Mouse (Mus musculus): ENCODE results near the gene Fbxl21.

Gene Fbxl21

GRCm38 (mm10) chr13:56535570-56535969 lies 13.3 kb downstream of the Fbxl21 start:
- DNase-seq, result no peak

DNA sequence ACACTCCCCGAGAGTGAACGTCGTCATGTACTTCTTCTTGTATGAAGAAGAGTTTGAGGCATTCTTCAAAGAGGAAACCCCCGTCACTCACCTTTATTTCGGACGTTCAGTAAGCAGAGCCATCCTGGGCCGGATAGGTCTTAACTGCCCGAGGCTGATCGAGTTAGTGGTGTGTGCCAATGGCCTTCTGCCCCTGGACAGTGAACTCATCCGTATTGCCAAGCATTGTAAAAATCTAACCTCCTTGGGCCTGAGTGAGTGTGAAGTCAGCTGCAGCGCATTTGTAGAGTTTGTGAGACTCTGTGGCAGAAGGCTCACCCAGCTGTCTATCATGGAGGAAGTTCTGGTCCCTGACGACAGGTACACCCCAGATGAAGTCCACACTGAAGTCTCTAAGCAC lies 14.8 kb downstream of the Fbxl21 start:
- DNase-seq, result no peak

GRCm38 (mm10) chr13:56539846-56540245 lies 17.6 kb downstream of the Fbxl21 start:
- peak; percentile 22 to 69 for DNase-seq

GRCm38 (mm10) chr13:56543805-56544204 lies 21.5 kb downstream of the Fbxl21 start:
- no peak for DNase-seq

- no peak for DNase-seq
Observed at GRCm38 (mm10) chr13:56544956-56545355, 22.7 kb downstream of the Fbxl21 start.

- no peak for DNase-seq
Observed at GRCm38 (mm10) chr13:56548401-56548800, 26.1 kb downstream of the Fbxl21 start, which contains the start of gene Lect2. TSS of gene Lect2 (minus strand) at chr13:56548502.

- DNase-seq, result no peak
Observed at GRCm38 (mm10) chr13:56549364-56549763, 27.1 kb downstream of the Fbxl21 start.

GRCm38 (mm10) chr13:56550574-56550973 lies 28.3 kb downstream of the Fbxl21 start:
- peak in 1 of 2 experiments; percentile 35 for DNase-seq

DNA sequence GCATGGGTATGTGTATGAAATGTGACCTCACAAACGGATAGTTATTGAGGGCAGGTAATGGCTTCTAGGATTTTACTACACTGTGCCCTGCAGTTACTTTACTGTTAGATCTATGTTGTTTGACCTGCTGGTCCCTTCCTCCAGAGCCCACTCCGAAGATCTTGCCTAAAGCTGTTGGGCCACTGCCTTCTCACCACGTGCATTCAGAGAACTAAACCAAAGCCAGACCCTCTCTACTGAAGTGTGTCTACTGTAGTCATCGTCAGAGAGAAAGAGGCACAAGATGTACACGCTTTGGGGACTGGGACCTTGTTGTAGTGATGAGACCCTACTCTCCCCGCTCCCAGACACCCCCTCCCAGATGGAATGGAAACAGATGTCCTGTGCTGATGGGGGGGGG lies 29.4 kb downstream of the Fbxl21 start:
- no peak for DNase-seq

GRCm38 (mm10) chr13:56553923-56554322 lies 31.7 kb downstream of the Fbxl21 start:
- DNase-seq, result no peak

GRCm38 (mm10) chr13:56554409-56554808 lies 32.1 kb downstream of the Fbxl21 start:
- DNase-seq, result peak; percentile 16 to 45

DNA sequence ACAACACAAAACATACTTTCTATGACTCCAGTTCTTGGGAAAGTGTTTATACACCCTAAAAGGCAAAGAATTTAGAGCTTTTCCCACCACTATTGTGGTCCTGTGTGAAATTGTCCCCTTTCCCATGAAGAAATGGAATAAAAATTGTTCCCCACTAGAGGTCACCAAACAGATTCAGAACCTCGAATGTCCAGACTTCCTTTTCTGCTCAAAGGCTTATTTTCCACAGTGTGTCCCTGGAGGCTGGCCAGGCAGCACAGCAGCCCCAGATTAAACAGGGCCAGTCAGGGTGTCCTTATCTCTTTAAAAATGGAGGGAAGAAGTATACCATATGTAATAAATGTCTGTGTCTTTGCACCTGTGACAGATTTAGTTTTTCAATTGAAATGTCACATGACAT lies 33.7 kb downstream of the Fbxl21 start:
- DNase-seq, result peak; percentile 16 to 54

DNA sequence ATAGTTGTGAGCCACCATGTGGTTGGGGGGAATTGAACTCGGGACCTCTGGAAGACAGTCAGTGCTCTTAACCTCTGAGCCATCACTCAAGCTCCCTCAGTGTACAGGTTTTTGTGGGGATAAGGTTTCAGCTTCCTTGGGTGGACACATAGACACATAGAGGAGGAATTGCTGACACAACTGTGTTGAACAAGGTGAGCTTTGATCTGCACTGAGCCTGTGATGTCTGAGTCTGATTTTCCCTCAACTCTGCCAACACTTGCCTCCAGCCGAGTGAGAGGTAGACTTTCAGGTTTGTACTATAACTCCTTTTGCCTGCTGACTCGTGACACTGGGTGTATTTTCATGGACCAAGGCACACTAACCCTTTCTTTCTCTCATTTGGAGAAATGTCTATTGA lies 34.4 kb downstream of the Fbxl21 start:
- no peak for DNase-seq

- DNase-seq, result no peak
Observed at GRCm38 (mm10) chr13:56558811-56559210, 36.5 kb downstream of the Fbxl21 start.

DNA sequence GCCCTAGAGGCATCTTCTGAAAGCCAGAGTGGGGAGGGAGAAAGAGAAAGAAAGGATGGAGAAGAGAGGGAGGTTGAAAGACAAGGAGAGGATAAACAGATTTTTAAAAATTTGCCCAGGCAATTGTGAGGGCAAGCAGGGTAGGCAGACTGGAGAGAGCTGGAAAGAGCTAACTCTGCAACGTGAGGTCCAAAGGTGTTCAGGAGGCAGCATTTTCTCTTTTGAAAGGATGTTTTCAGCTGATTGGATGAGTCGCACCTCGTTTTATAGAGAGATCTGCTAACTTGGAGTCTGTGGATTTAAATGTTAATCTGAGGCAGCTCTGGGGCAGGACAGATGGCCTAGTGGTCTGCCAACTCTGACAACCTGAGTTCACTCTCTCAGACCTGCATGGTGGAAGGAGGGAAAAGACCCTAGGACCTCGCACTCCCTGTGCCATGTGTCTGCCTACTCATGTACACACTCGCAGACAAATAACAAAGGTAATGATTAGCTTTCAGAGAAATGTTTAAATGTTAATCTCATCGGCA lies 37.6 kb downstream of the Fbxl21 start:
- no peak for DNase-seq

GRCm38 (mm10) chr13:56561129-56561528 lies 38.9 kb downstream of the Fbxl21 start:
- no peak for DNase-seq

GRCm38 (mm10) chr13:56563075-56563474 lies 40.8 kb downstream of the Fbxl21 start:
- DNase-seq, result peak; percentile 26 to 59

DNA sequence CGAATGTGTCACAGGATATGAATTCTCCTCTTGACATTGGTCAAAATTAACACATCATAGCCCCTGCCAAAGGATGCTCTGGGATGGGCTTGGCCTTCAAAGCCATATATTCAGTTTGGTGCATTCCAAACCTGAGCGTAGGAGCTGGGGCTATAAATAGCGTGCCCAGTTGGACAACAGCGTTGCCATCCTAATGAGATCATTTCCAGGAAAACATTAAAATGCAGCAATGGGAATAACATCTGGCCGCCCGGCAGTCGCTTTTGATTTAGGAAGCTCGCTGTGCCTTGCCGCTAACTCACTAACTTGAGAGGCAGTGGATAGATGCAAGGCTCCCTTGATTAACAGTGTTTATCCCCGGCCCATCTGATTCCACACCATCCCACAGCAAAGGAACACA lies 44.1 kb downstream of the Fbxl21 start:
- DNase-seq, result no peak

DNA sequence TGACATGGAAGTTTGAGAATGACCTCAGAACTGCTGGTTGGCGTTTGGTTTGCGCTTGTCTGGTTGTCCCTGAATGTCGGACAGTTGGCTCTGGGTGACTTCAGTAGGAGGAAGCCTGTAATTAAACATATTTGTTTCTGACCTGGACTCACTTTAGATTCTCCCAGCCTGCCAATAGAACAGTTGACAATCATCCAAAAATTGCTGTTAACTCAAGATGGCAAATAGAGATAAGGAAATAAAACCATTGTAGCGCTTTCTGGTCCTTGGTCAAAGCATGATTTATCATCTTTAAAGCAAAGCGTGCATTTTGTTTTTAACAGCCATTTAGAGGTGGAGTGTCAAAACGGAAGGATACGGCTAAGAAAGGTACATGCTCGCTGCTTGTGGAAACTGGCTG lies 49.4 kb downstream of the Fbxl21 start:
- no peak for DNase-seq

DNA sequence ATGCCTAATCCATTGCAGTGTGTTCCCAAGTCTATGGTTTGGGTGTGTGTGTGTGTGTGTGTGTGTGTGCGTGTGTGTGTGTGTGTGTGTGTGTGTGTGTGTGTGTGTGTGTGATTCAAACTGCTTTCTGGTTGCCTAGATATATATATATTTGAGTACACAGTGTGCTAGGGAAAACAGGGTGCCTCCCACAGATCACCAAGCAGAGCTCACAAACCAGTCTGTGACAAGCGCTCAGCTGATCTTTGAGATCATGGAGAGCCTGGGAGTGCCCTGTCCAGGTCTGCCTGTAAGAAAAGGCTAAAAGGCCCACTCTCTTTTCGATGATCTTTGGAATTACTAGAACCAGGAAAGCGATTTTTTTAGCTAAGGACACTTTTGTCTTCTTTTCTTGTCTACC lies 52.8 kb downstream of the Fbxl21 start:
- DNase-seq, result no peak

GRCm38 (mm10) chr13:56575701-56576321 lies 53.5 kb downstream of the Fbxl21 start:
- peak; percentile 56 to 71 for DNase-seq

- DNase-seq, result no peak
Observed at GRCm38 (mm10) chr13:56578097-56578496, 55.8 kb downstream of the Fbxl21 start.

GRCm38 (mm10) chr13:56580450-56580849 lies 58.2 kb downstream of the Fbxl21 start:
- DNase-seq, result no peak

DNA sequence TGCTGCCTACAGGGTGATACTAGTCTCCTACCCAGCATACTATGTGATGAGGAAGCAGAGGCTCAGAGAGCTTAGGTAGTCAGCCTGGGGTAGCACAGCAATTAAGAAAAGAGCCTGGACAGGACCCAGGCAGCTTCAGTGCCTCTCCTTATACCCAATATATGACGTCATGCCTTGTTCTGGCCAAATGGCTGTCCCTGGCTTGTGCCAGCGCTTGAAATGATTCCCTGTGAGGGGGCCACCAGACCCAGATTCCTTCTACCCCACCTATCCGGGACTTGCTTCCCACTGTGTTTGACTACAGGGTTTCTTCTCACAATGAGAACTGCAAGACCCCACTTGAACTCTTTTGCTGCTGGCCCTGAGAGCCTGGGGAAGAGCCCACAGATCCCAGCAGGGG lies 59.2 kb downstream of the Fbxl21 start:
- DNase-seq, result peak in 1 of 2 experiments; percentile 15

DNA sequence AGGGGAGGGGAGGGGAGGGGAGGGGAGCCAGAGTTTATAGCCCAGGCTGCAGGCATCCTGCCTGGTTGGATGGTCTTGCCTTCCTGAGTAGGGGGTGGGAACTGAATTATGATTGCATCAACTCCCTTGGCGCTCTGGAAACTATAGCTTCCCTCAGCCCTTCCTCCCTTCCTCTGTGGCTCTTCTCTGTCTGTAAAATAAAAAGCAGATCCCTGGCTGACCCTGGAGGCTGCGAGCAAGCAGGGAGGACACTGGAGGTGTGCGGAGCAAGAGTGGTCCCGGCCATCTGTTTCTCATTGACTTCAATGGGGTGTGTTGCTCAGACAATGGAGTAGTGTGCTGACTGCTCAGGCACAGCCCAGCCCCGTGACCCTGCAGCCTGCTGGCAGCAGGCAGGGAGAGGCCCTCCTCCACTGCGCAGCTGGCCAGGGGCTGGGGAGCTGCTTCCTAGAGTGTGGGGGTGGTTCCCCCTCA lies 59.7 kb downstream of the Fbxl21 start:
- peak in 1 of 2 experiments; percentile 18 for DNase-seq
